In the genomic region with DNA sequence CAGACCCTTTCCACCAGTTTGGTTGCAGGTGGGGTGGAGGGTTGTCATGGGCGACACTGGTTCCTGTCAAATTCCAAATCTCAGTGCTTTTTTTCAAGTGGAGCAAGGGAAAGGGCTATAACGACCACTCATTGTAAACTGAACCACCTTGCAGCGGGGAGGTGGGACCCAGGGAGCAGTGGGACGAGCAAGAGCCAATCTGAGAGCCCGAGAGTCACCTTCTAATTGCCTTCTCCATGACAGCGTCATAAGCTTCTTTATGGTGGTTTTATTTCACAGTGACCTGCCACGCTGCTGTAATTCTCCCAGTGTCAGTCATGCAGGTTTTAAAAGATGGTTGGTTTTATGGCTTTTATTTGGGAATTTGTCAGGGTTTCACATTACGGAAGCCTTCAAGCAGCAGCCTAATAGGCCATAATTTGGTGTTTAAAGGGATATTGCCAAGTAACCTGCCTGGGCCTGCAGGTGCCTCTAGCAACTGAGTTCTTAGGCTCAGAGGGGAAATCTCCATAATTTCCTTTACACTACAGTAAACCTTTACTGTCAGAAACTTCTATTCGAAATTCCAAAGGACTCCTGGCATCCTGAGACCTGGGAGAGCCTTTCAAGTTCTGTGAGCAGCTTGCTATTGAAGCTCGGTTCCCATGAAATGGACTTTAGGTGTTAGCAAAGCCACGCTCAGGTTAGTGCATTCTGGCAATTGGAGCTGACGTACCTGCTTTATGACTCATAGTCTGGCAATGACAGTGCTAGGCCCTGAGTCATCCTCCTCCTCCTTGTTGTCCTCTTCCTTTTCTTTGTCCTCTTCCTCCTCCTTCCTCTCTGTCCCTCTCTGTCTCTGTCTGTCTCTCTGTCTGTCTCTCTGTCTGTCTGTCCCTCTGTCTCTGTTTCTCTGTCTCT, we compare ENCODE assay signal across 11 mouse cellular contexts.
DNase-seq lines count a peak whose midpoint lies in the region; ATAC-seq and TF ChIP-seq lines count a peak whose summit lies in the region.
"Had no signal": no experiment of that assay in that cellular context is flagged by ENCODE, and none has a peak within 500 bp of the region (broad histone marks: within the 10 kb centered on the region; RNA-seq: fewer than 3 reads in every experiment).

No protein-coding gene starts in this region.

- no peak for TF ChIP-seq CTCF in lung, postnatal 0 days (IDR thresholded peaks at IDR 0.05)

- no peak for TF ChIP-seq EP300 in lung, postnatal 0 days (IDR thresholded peaks at IDR 0.05)

- peak; percentile 33 for DNase-seq in adrenal gland, adult 2 months
- no peak for DNase-seq in adrenal gland, postnatal 25 days
- DNase-seq in lung, postnatal 0 days (ENCODE audit: low spot score) = peak; percentile 8
- DNase-seq in lung, postnatal 14 days = no peak
- peak; percentile 14 for DNase-seq in embryonic facial prominence, embryonic 10.5 days (ENCODE audit: low spot score)
- peak; percentile 36 for DNase-seq in large intestine, adult 2 months (ENCODE audit: low read depth, low spot score)
- DNase-seq in c-Kit-positive CD71-positive TER-119-positive erythroid progenitor cells, embryonic 14.5 days (ENCODE audit: low spot score) = no peak

- 83% methylated on average over 12 of the region's 12 CpGs for WGBS in lung, postnatal 0 days
- 59% methylated on average over 12 of the region's 12 CpGs for WGBS in embryonic facial prominence, embryonic 10.5 days
- WGBS in large intestine, adult 2 months = 41% methylated on average over 12 of the region's 12 CpGs

- no peaks in the 10 kb centered on the region for H3K9me3 ChIP-seq in lung, postnatal 0 days (ENCODE audit: low read length)
- no peaks in the 10 kb centered on the region for H3K9me3 ChIP-seq in embryonic facial prominence, embryonic 10.5 days
- H3K9me3 ChIP-seq: heart, embryonic 15.5 days had no signal

- H3K4me3 ChIP-seq in lung, postnatal 0 days (ENCODE audit: low read depth, low read length) = no peak overlapping the region
- no peak overlapping the region for H3K4me3 ChIP-seq in embryonic facial prominence, embryonic 10.5 days
- H3K4me3 ChIP-seq: heart, embryonic 15.5 days; myocyte had no signal

- no peak overlapping the region for H3K4me2 ChIP-seq in lung, postnatal 0 days (replicated peaks; ENCODE audit: low read depth, low read length)
- H3K4me2 ChIP-seq: heart, embryonic 15.5 days had no signal

- H3K9ac ChIP-seq in lung, postnatal 0 days (replicated peaks; ENCODE audit: low read depth) = no peak overlapping the region
- H3K9ac ChIP-seq: heart, embryonic 15.5 days had no signal

- H3K4me1 ChIP-seq in lung, postnatal 0 days (ENCODE audit: insufficient read depth, low read depth, low read length) = no peaks in the 10 kb centered on the region
- peaks cover 25% of the 10 kb centered on the region for H3K4me1 ChIP-seq in embryonic facial prominence, embryonic 10.5 days
- H3K4me1 ChIP-seq: heart, embryonic 15.5 days had no signal

- no peaks in the 10 kb centered on the region for H3K36me3 ChIP-seq in lung, postnatal 0 days (ENCODE audit: insufficient read depth, low read length)
- H3K36me3 ChIP-seq in embryonic facial prominence, embryonic 10.5 days (replicated peaks) = no peaks in the 10 kb centered on the region
- H3K36me3 ChIP-seq: heart, embryonic 15.5 days had no signal

- H3K27ac ChIP-seq in lung, postnatal 0 days (ENCODE audit: low read length) = no peak overlapping the region
- no peak overlapping the region for H3K27ac ChIP-seq in embryonic facial prominence, embryonic 10.5 days (replicated peaks)
- H3K27ac ChIP-seq: heart, embryonic 15.5 days had no signal

- no peaks in the 10 kb centered on the region for H3K27me3 ChIP-seq in lung, postnatal 0 days (replicated peaks; ENCODE audit: insufficient read depth, low read length)
- no peaks in the 10 kb centered on the region for H3K27me3 ChIP-seq in embryonic facial prominence, embryonic 10.5 days (replicated peaks; ENCODE audit: low read depth, poor library complexity, severe bottlenecking)
- H3K27me3 ChIP-seq: heart, embryonic 15.5 days had no signal

- ATAC-seq in lung, postnatal 0 days = no peak
- no peak for ATAC-seq in granulocyte monocyte progenitor cell, adult 5-6 weeks (replicated peaks; ENCODE audit: poor library complexity, severe bottlenecking)
- ATAC-seq: inflammation-experienced regulatory T-cells, adult 6 months had no signal

Comparison
In these comparisons a context has a peak if more than half of its experiments do, and no peak if none do; other contexts are left out.
1. DNase-seq: peak in adrenal gland, adult 2 months (single experiment), lung, postnatal 0 days (single experiment), embryonic facial prominence, embryonic 10.5 days (single experiment) and large intestine, adult 2 months (single experiment); none in adrenal gland, postnatal 25 days (single experiment), lung, postnatal 14 days (single experiment) and c-Kit-positive CD71-positive TER-119-positive erythroid progenitor cells, embryonic 14.5 days (single experiment).